Mouse (Mus musculus) hindbrain, postnatal 0 days (tissue): ENCODE measurements around the gene Nif3l1. TPM values are rescaled to one million over a fixed set of nuclear protein-coding genes. Genes with fewer than 3 reads are reported as not detected.

Source experiments
- ATAC-seq: fragments of 200-750 bp; cut with Nextera tagmentation; 2 replicates; pipeline ENCODE4 v1.8.0; 2017; ENCODE audit warnings: mild to moderate bottlenecking, moderate TSS enrichment, moderate library complexity
- DNase-seq: peaks from one replicate; pipeline ENCODE4 v3.0.0-alpha.2; 2015; ENCODE audit warnings: low spot score
- H3K27ac ChIP-seq: fragments of 300-500 bp; sonication (generic); 2 replicates; pipeline ENCODE4 v1.5.1; 2014; ENCODE audit warnings: mild to moderate bottlenecking
- H3K27me3 ChIP-seq: fragments of 300-500 bp; sonication (generic); 2 replicates; pipeline ENCODE4 v1.6.1; 2014; ENCODE audit warnings: low read length, mixed read lengths; ENCODE audit not compliant: insufficient read depth
- H3K36me3 ChIP-seq: fragments of 300-500 bp; sonication (generic); 2 replicates; pipeline ENCODE4 v1.6.1; 2014; ENCODE audit warnings: low read length, mixed read lengths; ENCODE audit not compliant: insufficient read depth
- H3K4me1 ChIP-seq: fragments of 300-500 bp; sonication (generic); 2 replicates; pipeline ENCODE4 v1.6.1; 2014; ENCODE audit warnings: antibody characterized with exemption, low read length, mixed read lengths; ENCODE audit not compliant: insufficient read depth
- H3K4me2 ChIP-seq: fragments of 300-500 bp; sonication (generic); 2 replicates; pipeline ENCODE4 v1.6.1; 2014; ENCODE audit warnings: low read depth, mild to moderate bottlenecking, low read length, moderate library complexity, mixed read lengths
- H3K4me3 ChIP-seq: fragments of 300-500 bp; sonication (generic); 2 replicates; pipeline ENCODE4 v1.5.1; 2014; ENCODE audit warnings: low read length
- H3K9ac ChIP-seq: fragments of 300-500 bp; sonication (generic); replicated peaks from 2 replicates; pipeline ENCODE4 v1.6.1; 2014; ENCODE audit warnings: mild to moderate bottlenecking, low read length, moderate library complexity, mixed read lengths
- H3K9me3 ChIP-seq: fragments of 300-500 bp; sonication (generic); 2 replicates; pipeline ENCODE4 v1.6.1; 2016; ENCODE audit warnings: low read length, mixed read lengths
- CTCF ChIP-seq: IDR thresholded peaks from 2 replicates; pipeline ENCODE4 v1.5.1; 2016; ENCODE audit warnings: antibody characterized with exemption, control low read depth, low read depth
- WGBS: fragments of 180-500 bp; shearing (Covaris S2); extraction: QIAGEN DNeasy Blood & Tissue Kit; methylation state at CpG from one replicate; pipeline ENCODE4 v1.1.7; 2014; 5-methylcytosine and 5-hydroxymethylcytosine counted together
- polyA plus RNA-seq: library from polyadenylated mRNA; unstranded; fragments of >200 nt; fragmentation: Nextera tagmentation; extraction: Ambion mirVana; gene quantifications from 2 replicates; pipeline ENCODE4 v1.2.1, GENCODE M21; 2015
- total RNA-seq: library from RNA; depleted of rRNA; stranded (reverse); fragments of >200 nt; gene quantifications from 2 replicates; pipeline ENCODE4 v1.2.3, GENCODE M21; 2014

Gene Nif3l1
- total and polyA plus RNA-seq, 2 experiments from 2014 or later, result 28.6 to 37.5 TPM

- Histone ChIP-seq H3K4me2 (no peak overlapping the region), H3K27me3 (no peaks in the 10 kb centered on the region), H3K4me3 (no peak overlapping the region), H3K9me3 (no peaks in the 10 kb centered on the region), H3K36me3 (peaks cover 57% of the 10 kb centered on the region), H3K4me1 (no peaks in the 10 kb centered on the region), H3K9ac (no peak overlapping the region), H3K27ac (no peak overlapping the region)
- 94% methylated on average over 4 of the region's 4 CpGs for WGBS
- TF ChIP-seq CTCF, result no peak
- DNase-seq (no peak), ATAC-seq (no peak)
Observed at GRCm38 (mm10) chr1:58465042-58465441, 20.1 kb downstream of the Nif3l1 start.

DNA sequence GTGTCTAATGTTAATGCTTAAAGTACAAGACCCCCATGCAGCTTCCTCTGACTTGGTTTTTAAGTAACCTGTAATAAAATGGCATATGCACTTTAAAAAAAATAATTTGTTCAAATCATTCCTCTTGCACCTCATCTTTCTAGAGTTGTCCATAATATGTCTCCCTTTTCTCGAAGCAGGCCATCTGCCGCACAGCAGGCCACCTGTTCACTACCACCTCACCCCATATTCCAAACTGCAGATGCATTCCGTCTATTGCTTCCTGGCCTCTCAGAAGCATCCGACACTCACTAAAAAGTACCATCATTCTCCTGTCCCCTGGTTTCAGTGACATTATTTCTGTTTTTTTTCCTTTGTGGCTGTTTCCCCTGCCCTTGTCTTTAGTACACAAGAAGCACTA lies 20.6 kb downstream of the Nif3l1 start:
- TF ChIP-seq CTCF, result no peak
- no peak for ATAC-seq

DNA sequence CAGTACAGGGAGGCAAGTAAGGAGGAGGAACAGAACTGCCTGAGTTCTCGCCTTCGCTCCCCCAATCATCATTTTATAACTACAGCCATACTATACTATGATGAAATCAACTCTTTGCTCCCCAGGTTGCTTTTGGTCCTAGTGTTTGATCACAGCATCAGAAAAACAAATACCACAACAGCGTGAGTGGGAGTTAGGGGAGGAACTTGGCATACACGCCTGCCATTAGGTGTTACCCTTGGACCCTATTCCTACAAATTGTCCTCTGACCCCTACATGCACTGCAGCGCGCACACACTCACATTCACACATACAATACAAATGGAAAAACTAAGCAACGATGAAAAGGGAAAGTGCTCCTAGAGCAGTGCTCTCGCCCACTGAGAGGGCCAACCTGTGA lies 30.7 kb downstream of the Nif3l1 start:
- H3K9ac ChIP-seq, result no peak overlapping the region
- no peak for ATAC-seq
- no peak for DNase-seq
- no peak overlapping the region for H3K27ac ChIP-seq
- no peak overlapping the region for H3K4me2 ChIP-seq
- 97% methylated on average over 8 of the region's 8 CpGs for WGBS
- no peaks in the 10 kb centered on the region for H3K9me3 ChIP-seq
- no peak for TF ChIP-seq CTCF
- no peak overlapping the region for H3K4me3 ChIP-seq
- H3K27me3 ChIP-seq, result no peaks in the 10 kb centered on the region
- H3K36me3 ChIP-seq, result peaks cover 52% of the 10 kb centered on the region
- no peaks in the 10 kb centered on the region for H3K4me1 ChIP-seq

More for the DNA sequence above, 20.6 kb downstream of the Nif3l1 start:
- DNase-seq, result no peak
- Histone ChIP-seq H3K27ac (no peak overlapping the region), H3K36me3 (peaks cover 56% of the 10 kb centered on the region), H3K27me3 (no peaks in the 10 kb centered on the region), H3K9ac (no peak overlapping the region), H3K9me3 (no peaks in the 10 kb centered on the region), H3K4me1 (no peaks in the 10 kb centered on the region), H3K4me3 (no peak overlapping the region), H3K4me2 (no peak overlapping the region)
- 84% methylated on average over 4 of the region's 4 CpGs for WGBS

DNA sequence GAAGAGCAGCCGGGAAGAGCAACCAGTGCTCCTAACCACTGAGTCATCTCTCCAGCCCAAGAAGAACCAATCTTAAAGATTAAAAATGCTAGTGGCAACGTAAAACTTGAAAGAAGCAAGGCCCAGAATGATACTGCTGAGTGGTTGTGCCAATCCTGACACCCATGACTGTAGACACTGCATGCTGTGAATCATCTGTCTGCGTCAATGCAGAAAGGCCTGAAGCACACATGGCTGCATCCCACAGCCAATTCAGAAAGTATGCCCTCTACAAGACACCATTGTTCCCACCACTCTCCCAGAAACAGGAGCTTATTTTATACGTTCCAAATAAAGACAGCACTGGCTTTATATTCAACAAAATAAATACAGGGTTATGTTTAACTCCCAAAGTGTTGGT lies 37.7 kb downstream of the Nif3l1 start:
- Histone ChIP-seq H3K27me3 (no peaks in the 10 kb centered on the region), H3K9ac (no peak overlapping the region), H3K9me3 (no peaks in the 10 kb centered on the region), H3K4me2 (no peak overlapping the region), H3K27ac (no peak overlapping the region), H3K4me1 (no peaks in the 10 kb centered on the region), H3K4me3 (no peak overlapping the region), H3K36me3 (peaks cover 47% of the 10 kb centered on the region)
- ATAC-seq (no peak), DNase-seq (no peak)
- TF ChIP-seq CTCF, result no peak
- WGBS, result 79% methylated on average over 4 of the region's 4 CpGs

DNA sequence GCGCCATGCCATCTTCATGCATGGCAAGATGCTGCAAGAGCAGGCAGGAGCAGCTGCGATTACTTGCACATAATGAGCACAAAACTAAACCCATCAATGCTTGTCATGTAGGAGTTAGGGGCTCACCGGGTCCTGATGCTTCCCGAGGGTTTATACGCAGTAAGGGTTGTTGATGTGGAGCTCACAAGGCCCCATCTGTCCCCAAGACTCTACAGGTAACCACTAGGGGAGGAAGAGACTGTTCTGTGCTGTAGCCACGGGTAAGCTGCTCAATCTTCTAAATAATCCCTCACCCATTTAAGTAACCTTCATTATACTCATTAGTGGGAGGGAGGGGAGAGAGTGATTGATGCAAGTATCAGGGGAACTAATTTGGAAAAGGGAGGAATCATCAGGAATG lies 50.7 kb downstream of the Nif3l1 start:
- Histone ChIP-seq H3K27me3 (no peaks in the 10 kb centered on the region), H3K4me2 (no peak overlapping the region), H3K27ac (no peak overlapping the region), H3K9me3 (no peaks in the 10 kb centered on the region), H3K9ac (no peak overlapping the region), H3K36me3 (peaks cover 51% of the 10 kb centered on the region), H3K4me1 (no peaks in the 10 kb centered on the region), H3K4me3 (no peak overlapping the region)
- TF ChIP-seq CTCF, result no peak
- WGBS, result 89% methylated on average over 6 of the region's 6 CpGs
- ATAC-seq (no peak), DNase-seq (no peak)

DNA sequence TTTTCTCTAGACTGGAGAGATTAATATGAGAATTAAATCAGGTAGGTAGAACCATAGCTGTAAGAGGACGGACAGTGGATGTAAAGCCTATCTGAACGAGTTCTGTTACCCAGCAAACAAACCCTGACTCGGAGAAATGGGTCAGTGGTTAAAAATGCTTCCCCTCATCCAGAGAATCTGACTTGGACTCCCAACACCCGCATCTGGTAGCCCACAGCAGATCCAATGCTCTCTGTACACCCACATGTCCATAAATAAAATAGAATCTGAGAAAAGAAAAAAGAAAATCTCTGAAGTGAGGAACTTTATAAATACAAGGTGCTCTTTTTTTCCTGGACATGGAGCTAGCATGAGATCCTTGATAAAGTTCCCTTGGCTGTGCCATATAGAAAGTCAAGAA lies 52.7 kb downstream of the Nif3l1 start:
- Histone ChIP-seq H3K4me1 (no peaks in the 10 kb centered on the region), H3K27ac (no peak overlapping the region), H3K4me3 (no peak overlapping the region), H3K9me3 (no peaks in the 10 kb centered on the region), H3K36me3 (peaks cover 45% of the 10 kb centered on the region), H3K4me2 (no peak overlapping the region), H3K27me3 (no peaks in the 10 kb centered on the region), H3K9ac (no peak overlapping the region)
- WGBS, result 95% methylated on average over 4 of the region's 4 CpGs
- ATAC-seq (no peak), DNase-seq (no peak)
- TF ChIP-seq CTCF, result no peak

DNA sequence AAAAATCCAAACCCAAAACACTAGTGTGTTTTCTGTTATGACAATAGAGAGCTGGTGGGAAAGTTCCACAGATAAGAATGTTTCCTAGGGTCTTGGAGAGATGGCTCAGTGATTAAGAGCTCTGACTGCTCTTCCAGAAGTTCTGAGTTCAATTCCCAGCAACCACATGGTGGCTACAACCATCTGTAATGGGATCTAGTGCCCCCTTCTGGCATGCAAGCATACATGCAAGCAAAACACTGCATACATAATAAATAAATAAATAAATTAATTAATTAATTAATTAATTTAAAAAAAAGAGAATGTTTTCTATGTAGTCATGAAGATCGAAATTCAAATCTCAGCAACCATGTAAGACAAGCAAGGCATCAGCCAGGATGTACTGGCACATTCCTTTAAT lies 53.8 kb downstream of the Nif3l1 start:
- no peaks in the 10 kb centered on the region for H3K9me3 ChIP-seq
- DNase-seq (no peak), ATAC-seq (no peak)
- peaks cover 38% of the 10 kb centered on the region for H3K36me3 ChIP-seq
- no peak overlapping the region for H3K27ac ChIP-seq
- no peak overlapping the region for H3K4me2 ChIP-seq
- no peak overlapping the region for H3K4me3 ChIP-seq
- peaks cover 7% of the 10 kb centered on the region for H3K4me1 ChIP-seq
- no peaks in the 10 kb centered on the region for H3K27me3 ChIP-seq
- no peak overlapping the region for H3K9ac ChIP-seq
- no peak; the same call in 1 of the 2 replicates for TF ChIP-seq CTCF
- WGBS, result 96% methylated on average over 1 of the region's 1 CpGs
